Mouse (Mus musculus) lung, postnatal 0 days (tissue): Measurements from ENCODE around the gene Lamtor2.

Experiments used
- CTCF ChIP-seq: IDR thresholded peaks from 2 replicates; pipeline ENCODE4 v1.5.1; 2016; ENCODE audit warnings: antibody characterized with exemption, mild to moderate bottlenecking
- EP300 ChIP-seq: IDR thresholded peaks from 2 replicates; pipeline ENCODE4 v1.6.1; 2016; ENCODE audit warnings: antibody characterized with exemption, mild to moderate bottlenecking, control low read depth

DNA sequence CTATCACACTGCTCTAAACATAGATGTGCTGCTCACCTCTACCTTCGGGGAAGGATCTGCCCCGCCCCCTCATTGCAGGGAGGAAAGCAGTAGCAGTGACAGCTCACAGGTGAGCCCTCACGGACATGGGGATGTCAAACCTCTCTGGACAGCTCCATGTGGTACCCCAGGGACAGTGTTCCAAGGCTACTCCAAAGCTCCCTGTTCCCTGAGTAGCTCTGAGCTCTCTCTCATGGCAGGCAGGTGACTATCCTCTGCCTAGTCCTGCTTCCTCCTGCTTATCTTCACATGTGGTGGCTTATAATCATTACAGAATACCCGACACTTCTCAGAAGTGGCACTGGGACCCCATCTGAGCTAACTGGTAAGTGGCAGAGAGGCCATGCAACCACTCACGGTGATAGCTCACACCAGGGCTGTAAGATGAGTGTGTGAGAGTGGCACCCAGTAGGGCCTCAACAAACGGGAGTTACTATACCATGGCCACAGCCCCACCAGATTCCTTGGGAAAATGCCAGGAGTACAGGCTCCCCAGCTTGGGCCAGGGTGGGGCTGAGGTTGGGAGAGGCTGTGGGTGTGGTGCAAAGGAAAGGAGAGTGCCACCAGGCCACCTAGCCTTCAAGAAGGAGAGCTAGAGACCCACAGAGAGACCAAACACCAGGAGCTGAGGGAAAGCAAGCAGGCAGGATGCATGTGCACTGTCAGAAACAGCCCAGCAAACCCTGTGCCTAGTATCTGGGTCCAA is 6.0 kb downstream of the Lamtor2 start:
- TF ChIP-seq CTCF (no peak), EP300 (no peak)
